Mouse (Mus musculus): ENCODE results near the gene Olfr1451.

GRCm38 (mm10) chr19:13028227-13028626, 33.4 kb downstream of the Olfr1451 start, which contains the start of gene Olfr1453:
- no peak for TF ChIP-seq POLR2A (IDR thresholded peaks at IDR 0.05; ENCODE audit: insufficient read depth, low read depth, low read length)
- no peak for TF ChIP-seq CTCF (IDR thresholded peaks at IDR 0.05; ENCODE audit: insufficient read depth, low read depth, low read length)
